Mouse (Mus musculus): ENCODE results near the gene Arl3. TPM values are rescaled to one million over a fixed set of nuclear protein-coding genes. Genes with fewer than 3 reads are reported as not detected.
"Not testable (repeated sequence)": the region's sequence is repeated elsewhere in the genome, so short reads cannot be mapped to it uniquely, and the experiment has no call there.

Gene Arl3
- total RNA-seq, 2 experiments from 2014 or later: 32.8 to 33.6 TPM

- DNase-seq: no peak
- intact Hi-C loops (cut with DNase I): no loop called here
These were observed 19.9 kb upstream of the Arl3 start for GRCm38 (mm10) chr19:46592751-46593439.

- intact Hi-C loops (cut with DNase I): no loop called here
These were observed 18.6 kb upstream of the Arl3 start for GRCm38 (mm10) chr19:46591575-46591974.

GRCm38 (mm10) chr19:46587823-46588508, 15.0 kb upstream of the Arl3 start:
- intact Hi-C loops (cut with DNase I): loop anchor here (1.0 to 10.0 kb wide), 4 partner anchors 69 to 407 kb away; no protein-coding TSS in a partner anchor
- peak; percentile 87 to 93 for DNase-seq

More at GRCm38 (mm10) chr19:46591575-46591974, 18.6 kb upstream of the Arl3 start:
- DNase-seq: no peak

GRCm38 (mm10) chr19:46575196-46575595, 2.2 kb upstream of the Arl3 start:
- intact Hi-C loops (cut with DNase I): no loop called here

GRCm38 (mm10) chr19:46573990-46574389, 992 bp upstream of the Arl3 start:
- intact Hi-C loops (cut with DNase I): no loop called here

More at GRCm38 (mm10) chr19:46575196-46575595, 2.2 kb upstream of the Arl3 start:
- no peak for DNase-seq

GRCm38 (mm10) chr19:46572548-46572947, 450 bp downstream of the Arl3 start:
- DNase-seq: no peak
- intact Hi-C loops (cut with DNase I): no loop called here

More at GRCm38 (mm10) chr19:46573990-46574389, 992 bp upstream of the Arl3 start:
- DNase-seq: no peak

- DNase-seq: no peak
- intact Hi-C loops (cut with DNase I): no loop called here
These were observed 1.1 kb downstream of the Arl3 start for GRCm38 (mm10) chr19:46571878-46572244.

GRCm38 (mm10) chr19:46571211-46571877, 1.7 kb downstream of the Arl3 start:
- DNase-seq; intact Hi-C loops (cut with DNase I): not testable (repeated sequence)

- intact Hi-C loops (cut with DNase I): no loop called here
- no peak for DNase-seq
These were observed 8.9 kb downstream of the Arl3 start for GRCm38 (mm10) chr19:46564043-46564462.

GRCm38 (mm10) chr19:46563603-46564002, 9.4 kb downstream of the Arl3 start:
- intact Hi-C loops (cut with DNase I): loop anchor here (2.0 kb wide), 1 partner anchor 57 kb away; no protein-coding TSS in a partner anchor
- no peak for DNase-seq

GRCm38 (mm10) chr19:46562581-46563515, 10.2 kb downstream of the Arl3 start:
- peak; percentile 46 to 64 for DNase-seq
- intact Hi-C loops (cut with DNase I): loop anchor here (2.0 kb wide), 1 partner anchor 56 kb away; no protein-coding TSS in a partner anchor

GRCm38 (mm10) chr19:46562132-46562531, 10.9 kb downstream of the Arl3 start:
- intact Hi-C loops (cut with DNase I): loop anchor here (2.0 kb wide), 1 partner anchor 55 kb away; no protein-coding TSS in a partner anchor
- DNase-seq: peak; percentile 78 to 81

GRCm38 (mm10) chr19:46558631-46559030, 14.4 kb downstream of the Arl3 start:
- intact Hi-C loops (cut with DNase I): no loop called here
- DNase-seq: peak in 1 of 2 experiments; percentile 22

- DNase-seq: no peak
- intact Hi-C loops (cut with DNase I): no loop called here
These were observed 15.0 kb downstream of the Arl3 start for GRCm38 (mm10) chr19:46558009-46558408.

GRCm38 (mm10) chr19:46553541-46553955, 19.4 kb downstream of the Arl3 start:
- intact Hi-C loops (cut with DNase I): no loop called here

GRCm38 (mm10) chr19:46552496-46552895, 20.5 kb downstream of the Arl3 start:
- DNase-seq: no peak
- intact Hi-C loops (cut with DNase I): no loop called here

More at GRCm38 (mm10) chr19:46553541-46553955, 19.4 kb downstream of the Arl3 start:
- DNase-seq: peak; percentile 44 to 62

GRCm38 (mm10) chr19:46550385-46550784, 22.6 kb downstream of the Arl3 start:
- no peak for DNase-seq
- intact Hi-C loops (cut with DNase I): no loop called here

GRCm38 (mm10) chr19:46548110-46548509, 24.9 kb downstream of the Arl3 start:
- intact Hi-C loops (cut with DNase I): no loop called here

GRCm38 (mm10) chr19:46547565-46547964, 25.4 kb downstream of the Arl3 start:
- intact Hi-C loops (cut with DNase I): no loop called here
- no peak for DNase-seq

More at GRCm38 (mm10) chr19:46548110-46548509, 24.9 kb downstream of the Arl3 start:
- no peak for DNase-seq

GRCm38 (mm10) chr19:46542750-46543149, 30.2 kb downstream of the Arl3 start:
- DNase-seq: no peak
- intact Hi-C loops (cut with DNase I): no loop called here

Measured in heart, postnatal 10 days (tissue).